Mouse (Mus musculus) stomach, postnatal 0 days (tissue): Measurements from ENCODE around the gene Fgf22.

Source experiments
- CTCF ChIP-seq: IDR thresholded peaks from 2 replicates; pipeline ENCODE4 v1.5.1; 2016; ENCODE audit warnings: antibody characterized with exemption, low read depth, mild to moderate bottlenecking, moderate library complexity
- EP300 ChIP-seq: optimal IDR thresholded peaks from 2 replicates; pipeline ENCODE3; 2016; ENCODE audit warnings: antibody characterized with exemption

GRCm38 (mm10) chr10:79738259-79738658, 16.6 kb upstream of the Fgf22 start:
- peak; percentile 63 for TF ChIP-seq CTCF
- no peak for TF ChIP-seq EP300
